Mouse (Mus musculus): ENCODE measurements around the gene Mto1.

The Mto1 gene

DNA sequence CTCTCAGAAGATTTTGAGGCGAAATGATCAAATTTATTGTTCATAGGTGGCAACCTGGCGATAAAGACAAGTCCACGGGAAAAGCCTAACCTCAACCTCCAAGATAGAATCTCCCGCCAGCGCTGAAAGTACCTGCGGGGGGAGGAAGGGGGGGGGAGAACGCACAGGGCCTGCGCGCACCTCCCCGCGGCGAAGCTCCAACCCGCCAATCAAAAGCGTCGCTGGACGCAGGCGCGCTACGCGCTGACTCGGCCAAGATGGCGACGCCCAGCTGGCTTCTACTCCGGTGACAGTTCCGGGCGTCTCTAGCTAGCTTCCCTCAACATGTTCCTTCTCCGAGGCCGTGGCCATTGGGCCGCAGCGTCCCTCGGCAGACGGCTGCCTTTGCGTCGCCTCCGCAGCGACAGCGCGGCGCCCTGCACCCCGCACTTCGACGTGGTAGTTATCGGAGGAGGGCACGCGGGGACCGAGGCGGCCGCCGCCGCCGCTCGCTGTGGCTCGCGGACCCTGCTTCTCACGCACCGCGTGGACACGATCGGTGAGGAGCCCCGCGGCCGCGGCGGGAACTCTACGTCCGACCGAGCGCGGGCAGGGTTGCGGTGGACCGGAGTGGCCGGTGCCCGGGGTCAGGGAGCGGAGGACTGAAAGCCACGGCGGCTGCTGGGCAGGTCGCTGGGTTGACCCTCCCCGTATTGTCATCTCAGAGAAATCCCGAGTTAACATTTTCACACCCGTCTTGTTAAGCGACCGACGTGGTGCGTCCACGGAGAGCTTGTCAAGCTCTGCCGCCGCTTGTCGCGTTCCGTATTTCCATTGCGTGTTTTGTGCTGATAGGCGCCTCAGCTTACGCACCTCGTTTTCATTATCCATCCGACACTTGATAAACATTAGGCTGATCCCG is at the start of gene Mto1, which contains the start of gene Gm17324:
Mto1 (plus strand) TSS at position 236 of the 901 bp plus-strand sequence.
Gm17324 (minus strand) TSS at position 814 of the 901 bp plus-strand sequence.
- DNase-seq = peak; percentile 88

- no peak for DNase-seq
Measured at GRCm38 (mm10) chr9:78400570-78400969, 47.4 kb upstream of the Mto1 start.

- no peak for DNase-seq
Measured at GRCm38 (mm10) chr9:78401596-78401995, 46.4 kb upstream of the Mto1 start.

DNA sequence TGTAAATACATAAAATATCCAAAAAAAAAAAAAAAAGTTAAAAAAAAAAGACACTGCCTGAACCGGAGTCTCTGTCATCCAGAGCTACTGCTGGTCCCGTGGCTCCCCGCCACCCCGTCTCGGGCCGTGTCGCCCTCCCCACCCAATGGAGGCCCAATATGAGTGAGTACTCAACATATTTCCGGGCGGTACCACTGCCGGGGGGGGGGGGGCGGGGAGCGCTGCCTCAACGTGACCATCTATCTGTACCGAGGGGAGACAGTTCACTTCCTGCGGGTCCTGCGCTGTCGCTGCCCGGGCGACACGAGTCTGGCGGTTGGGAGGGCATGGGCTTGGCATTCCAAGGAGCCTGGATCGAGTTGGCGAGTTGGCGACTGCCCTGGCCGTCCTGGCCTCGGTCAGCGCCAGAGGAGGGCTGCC is 20.6 kb upstream of the Mto1 start:
- no peak for DNase-seq

DNA sequence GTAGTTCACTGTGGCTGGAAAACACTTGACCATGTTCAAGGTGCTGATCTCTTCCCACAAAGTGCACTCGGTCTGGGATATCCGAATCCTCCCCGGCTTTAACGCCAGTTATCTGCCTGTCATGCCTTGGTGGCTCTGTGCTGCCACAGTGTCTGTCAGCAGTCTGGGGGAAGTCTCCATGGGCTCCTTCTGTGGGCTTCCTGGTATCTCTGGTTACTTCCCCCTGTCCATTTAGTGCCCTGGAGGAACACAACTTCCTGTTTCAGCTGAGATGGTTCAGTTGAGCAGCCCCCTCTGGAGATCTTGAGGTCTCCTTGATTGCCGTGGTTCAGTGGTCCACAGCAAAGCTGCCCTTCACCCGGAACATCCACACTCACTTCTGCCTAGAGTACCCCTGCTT is 19.8 kb upstream of the Mto1 start:
- no peak for DNase-seq

GRCm38 (mm10) chr9:78428870-78429432 is 19.1 kb upstream of the Mto1 start:
- DNase-seq = no peak

GRCm38 (mm10) chr9:78429551-78429950 is 18.5 kb upstream of the Mto1 start:
- DNase-seq = no peak

GRCm38 (mm10) chr9:78430486-78430885 is 17.5 kb upstream of the Mto1 start:
- no peak for DNase-seq

DNA sequence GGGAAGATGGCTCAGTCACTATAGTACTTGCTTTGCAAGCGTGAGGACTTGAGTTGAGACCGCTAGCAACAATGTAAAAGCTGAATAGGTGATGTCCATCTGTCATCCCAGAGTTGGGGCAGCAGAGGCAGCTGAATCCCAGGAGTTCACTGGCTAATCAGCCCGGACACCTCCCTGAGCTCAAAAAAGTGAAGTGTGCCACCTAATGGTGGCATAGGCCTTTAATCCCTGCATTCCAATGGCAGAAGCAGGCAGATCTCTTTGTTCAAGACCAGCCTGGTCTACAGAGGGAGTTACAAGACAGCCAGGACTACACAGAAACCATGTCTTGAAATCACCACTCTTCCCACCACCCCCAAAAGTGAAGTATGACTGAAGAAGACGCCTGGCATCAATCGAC is 15.5 kb upstream of the Mto1 start:
- DNase-seq = no peak

GRCm38 (mm10) chr9:78439426-78439825 is 8.6 kb upstream of the Mto1 start:
- DNase-seq = no peak

- DNase-seq = no peak
Measured at GRCm38 (mm10) chr9:78442237-78442578, 5.8 kb upstream of the Mto1 start.

DNA sequence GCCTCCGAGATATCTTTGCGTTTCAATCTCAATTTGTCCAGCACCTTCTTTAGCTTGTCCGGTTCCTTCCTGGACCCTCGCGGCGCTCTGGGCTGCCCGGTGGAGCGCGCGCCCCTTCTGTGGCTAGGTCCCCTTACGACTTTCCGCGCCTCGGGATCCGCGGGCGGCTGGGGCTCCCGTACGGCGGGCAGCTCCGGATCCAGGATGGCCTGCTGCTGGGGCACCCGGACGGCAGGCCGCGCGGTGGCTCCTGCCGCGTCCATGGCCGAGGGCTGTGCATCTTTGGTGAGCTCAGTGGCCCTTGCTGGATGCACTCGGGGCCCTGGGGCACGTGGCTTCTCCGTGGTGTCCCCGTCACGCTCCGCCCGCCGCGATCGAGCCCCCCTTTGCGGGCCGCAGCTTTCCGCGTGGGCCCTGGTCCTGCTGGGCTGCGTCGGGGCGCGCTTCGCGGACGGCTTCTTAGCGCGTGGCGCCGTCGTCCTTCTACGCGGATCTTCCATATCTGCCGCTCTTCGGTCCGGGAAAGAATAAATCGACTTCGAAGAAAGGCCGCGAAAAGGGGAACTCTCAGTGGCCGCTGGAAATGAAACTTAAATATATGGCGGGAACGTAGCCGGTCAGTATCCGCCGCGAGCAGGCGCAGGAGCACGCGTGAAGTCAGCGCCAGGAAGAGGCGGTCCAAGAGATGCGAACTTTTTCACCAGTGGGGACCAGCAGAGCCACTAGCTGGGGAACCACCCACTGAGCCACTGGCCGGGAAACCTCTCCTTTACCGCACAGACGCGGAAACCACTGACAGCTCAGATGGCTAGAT is 5.2 kb upstream of the Mto1 start, which contains the start of gene Cgas:
Cgas (minus strand) TSS at position 659 of the 814 bp plus-strand sequence.
- no peak for DNase-seq

DNA sequence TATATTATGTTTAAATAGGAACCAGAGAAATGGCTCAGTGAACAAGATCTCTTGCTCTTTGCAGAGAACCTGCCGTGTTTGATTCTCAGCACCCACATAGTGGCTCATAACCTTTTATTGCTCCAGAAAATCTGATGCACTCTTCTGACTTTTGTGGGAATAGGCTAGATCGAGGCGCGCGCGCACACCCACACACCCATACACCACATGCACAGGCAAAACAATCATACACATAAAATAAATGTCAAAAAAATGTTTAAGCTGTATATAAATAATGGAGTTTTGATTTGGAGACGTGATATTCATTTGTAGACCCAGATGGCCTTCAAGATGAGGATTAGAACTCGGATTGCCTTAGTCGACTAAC is 419 bp upstream of the Mto1 start:
- DNase-seq = no peak

GRCm38 (mm10) chr9:78450404-78450803 is 2.4 kb downstream of the Mto1 start:
- no peak for DNase-seq

GRCm38 (mm10) chr9:78451382-78451781 is 3.4 kb downstream of the Mto1 start:
- DNase-seq = no peak

DNA sequence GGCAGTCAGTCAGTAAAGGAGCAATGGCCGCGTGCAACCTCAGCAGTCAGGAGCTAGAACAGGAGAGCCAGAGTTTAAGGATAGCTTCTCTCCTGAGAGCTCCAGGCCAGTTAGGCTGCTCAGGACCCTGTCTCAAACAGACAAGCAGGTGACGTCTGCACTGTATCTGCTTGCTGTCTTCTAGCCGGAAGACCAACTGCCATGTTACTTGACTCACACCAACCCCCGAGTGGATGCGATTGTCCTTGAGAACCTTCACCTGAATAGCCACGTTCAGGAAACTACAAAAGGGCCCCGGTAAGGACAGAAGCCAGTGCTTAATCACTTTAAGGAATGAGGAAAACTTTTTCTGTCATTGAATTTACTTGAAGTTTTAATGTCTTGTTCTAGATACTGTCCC is 9.0 kb downstream of the Mto1 start:
- DNase-seq = no peak

- DNase-seq = no peak
Measured at GRCm38 (mm10) chr9:78463337-78463736, 15.3 kb downstream of the Mto1 start.

GRCm38 (mm10) chr9:78465725-78466124 is 17.7 kb downstream of the Mto1 start:
- DNase-seq = no peak

DNA sequence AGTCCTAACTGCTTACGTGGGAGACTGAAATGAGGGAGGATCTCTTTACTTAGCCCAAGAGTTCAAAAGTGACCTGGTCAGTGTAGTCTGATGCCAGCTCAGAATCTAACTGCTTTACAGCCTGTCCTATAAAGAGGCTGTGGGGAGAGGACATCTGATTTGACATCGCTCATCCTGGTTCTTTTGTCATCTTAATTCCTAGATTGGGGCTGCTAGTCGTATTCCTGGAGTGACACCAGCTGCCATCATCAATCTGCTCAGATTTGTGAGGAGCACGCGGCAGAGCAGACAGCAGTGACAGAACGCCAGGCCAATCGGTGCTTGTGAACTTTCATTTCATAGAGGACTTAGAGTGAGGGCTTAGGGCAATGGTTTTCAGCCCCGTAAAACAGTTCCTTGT is 25.6 kb downstream of the Mto1 start:
- no peak for DNase-seq

DNA sequence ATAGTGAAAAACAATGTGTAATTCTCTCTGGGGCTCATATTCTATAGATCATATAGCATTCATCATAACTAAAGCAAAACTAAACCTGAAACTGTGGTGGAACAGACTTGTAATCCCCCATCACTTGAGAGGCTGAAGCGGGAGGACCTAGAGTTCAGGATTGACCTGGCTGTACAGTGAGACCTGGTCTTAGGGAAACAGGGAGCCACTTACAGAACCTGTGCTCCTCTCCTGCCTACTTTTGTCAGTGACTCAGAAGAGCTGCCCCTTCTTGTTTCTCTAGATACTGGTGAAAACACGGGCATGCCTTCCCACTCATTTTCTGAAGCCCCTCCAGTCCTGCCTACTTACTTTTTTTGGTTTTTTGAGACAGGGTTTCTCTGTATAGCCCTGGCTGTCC is 26.3 kb downstream of the Mto1 start:
- no peak for DNase-seq

GRCm38 (mm10) chr9:78474771-78475382 is 26.9 kb downstream of the Mto1 start:
- DNase-seq = no peak

DNA sequence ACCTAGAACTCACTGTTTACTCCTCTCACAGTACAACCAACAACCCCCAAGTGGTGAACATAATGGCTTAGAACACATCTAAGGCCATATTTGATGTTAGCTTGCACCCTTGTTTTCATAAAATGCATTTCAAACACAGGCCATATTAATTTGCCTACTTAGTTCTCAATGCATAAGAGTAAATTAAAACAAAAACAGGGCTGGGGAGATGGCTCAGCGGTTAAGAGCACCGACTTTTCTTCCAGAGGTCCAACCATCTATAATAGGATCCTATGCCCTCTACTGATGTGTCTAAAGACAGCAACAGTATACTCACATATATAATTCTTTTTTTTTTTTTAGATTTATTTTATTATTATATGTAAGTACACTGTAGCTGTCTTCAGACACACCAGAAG is 27.4 kb downstream of the Mto1 start:
- no peak for DNase-seq

DNA sequence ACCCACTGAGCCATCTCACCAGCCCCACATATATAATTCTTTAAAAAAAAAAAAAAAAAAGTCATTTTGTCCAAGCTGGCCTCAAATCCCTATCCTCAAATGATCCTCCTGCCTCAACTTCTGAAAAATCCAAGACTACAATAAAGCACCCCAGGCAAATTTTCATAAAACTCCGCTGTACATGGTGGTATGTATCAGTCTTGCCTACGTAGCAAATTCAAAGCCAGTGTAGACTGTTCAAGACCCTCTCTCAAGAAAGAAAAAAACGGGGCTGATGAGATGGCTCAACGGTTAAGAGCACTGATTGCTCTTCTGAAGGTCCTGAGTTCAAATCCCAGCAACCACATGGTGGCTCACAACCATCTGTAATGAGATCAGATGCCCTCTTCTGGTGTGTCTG is 27.9 kb downstream of the Mto1 start:
- DNase-seq = no peak
